Mouse (Mus musculus) stomach, embryonic 16.5 days (tissue): ENCODE data around the gene Hip1. TPM values are rescaled to one million over a fixed set of nuclear protein-coding genes. Genes with fewer than 3 reads are reported as not detected.

Source experiments
- ATAC-seq: fragments of 200-750 bp; cut with Nextera tagmentation; 2 replicates; pipeline ENCODE4 v1.8.0; 2017; ENCODE audit warnings: moderate number of reproducible peaks, moderate TSS enrichment; ENCODE audit not compliant: insufficient read depth, low FRiP score
- H3K27ac ChIP-seq: fragments of 300-500 bp; sonication (generic); 2 replicates; pipeline ENCODE4 v1.5.1; 2014; ENCODE audit warnings: low read length
- H3K27me3 ChIP-seq: fragments of 300-500 bp; sonication (generic); 2 replicates; pipeline ENCODE4 v1.6.1; 2014; ENCODE audit warnings: low read length, control low read depth, mixed read lengths; ENCODE audit not compliant: control insufficient read depth, insufficient read depth
- H3K36me3 ChIP-seq: fragments of 300-500 bp; sonication (generic); 2 replicates; pipeline ENCODE4 v1.6.1; 2014; ENCODE audit warnings: low read length; ENCODE audit not compliant: control insufficient read depth, insufficient read depth
- H3K4me1 ChIP-seq: fragments of 300-500 bp; sonication (generic); 2 replicates; pipeline ENCODE4 v1.6.1; 2014; ENCODE audit warnings: low read length, control low read depth, mixed read lengths; ENCODE audit not compliant: control insufficient read depth, insufficient read depth
- H3K4me2 ChIP-seq: fragments of 300-500 bp; sonication (generic); 2 replicates; pipeline ENCODE4 v1.6.1; 2014; ENCODE audit warnings: low read depth, low read length, mixed read lengths
- H3K4me3 ChIP-seq: fragments of 300-500 bp; sonication (generic); replicated peaks from 2 replicates; pipeline ENCODE4 v1.5.1; 2014; ENCODE audit warnings: mild to moderate bottlenecking, low read length
- H3K9ac ChIP-seq: fragments of 300-500 bp; sonication (generic); 2 replicates; pipeline ENCODE4 v1.6.1; 2014; ENCODE audit warnings: low read length
- H3K9me3 ChIP-seq: fragments of 300-500 bp; sonication (generic); replicated peaks from 2 replicates; pipeline ENCODE4 v1.6.1; 2016; ENCODE audit warnings: low read length, control low read depth; ENCODE audit not compliant: control insufficient read depth
- WGBS: fragments of 180-500 bp; shearing (Covaris S2); extraction: QIAGEN DNeasy Blood & Tissue Kit; methylation state at CpG from one replicate; pipeline ENCODE4 v1.1.7; 2014; 5-methylcytosine and 5-hydroxymethylcytosine counted together
- polyA plus RNA-seq: library from polyadenylated mRNA; unstranded; fragments of >200 nt; fragmentation: Nextera tagmentation; extraction: Ambion mirVana; gene quantifications from 2 replicates; pipeline ENCODE4 v1.2.1, GENCODE M21; 2015

Gene Hip1
- polyA plus RNA-seq, 1 experiment from 2014 or later, result 26.5 TPM

DNA sequence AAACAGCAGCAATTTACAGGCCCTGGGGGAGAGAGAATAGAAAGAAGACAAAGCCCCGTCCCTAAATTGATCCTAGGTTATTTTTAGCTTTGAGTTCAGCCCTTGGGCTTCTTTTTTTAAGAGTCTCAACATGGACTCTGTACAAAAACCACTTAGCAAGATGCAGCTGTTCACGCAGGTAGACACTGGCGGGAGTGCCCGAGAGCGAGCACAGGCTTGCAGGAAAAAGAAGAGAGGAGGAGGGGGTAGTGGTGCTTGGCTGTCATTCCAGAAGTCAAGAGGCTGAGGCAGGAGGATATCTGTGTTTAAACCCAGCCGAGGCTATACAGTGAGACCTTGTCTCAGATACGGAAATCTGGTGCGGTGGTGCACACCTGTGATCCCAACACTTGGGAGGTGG lies 42.9 kb downstream of the Hip1 start:
- H3K36me3 ChIP-seq, result no peaks in the 10 kb centered on the region
- H3K9me3 ChIP-seq, result no peaks in the 10 kb centered on the region
- no peak for ATAC-seq
- no peak overlapping the region for H3K9ac ChIP-seq
- WGBS, result 74% methylated on average over 8 of the region's 8 CpGs
- H3K27me3 ChIP-seq, result no peaks in the 10 kb centered on the region
- no peak overlapping the region for H3K4me2 ChIP-seq
- peak overlapping the region; percentile 4; the same call in 1 of the 2 replicates for H3K27ac ChIP-seq
- H3K4me1 ChIP-seq, result no peaks in the 10 kb centered on the region
- H3K4me3 ChIP-seq, result no peak overlapping the region

DNA sequence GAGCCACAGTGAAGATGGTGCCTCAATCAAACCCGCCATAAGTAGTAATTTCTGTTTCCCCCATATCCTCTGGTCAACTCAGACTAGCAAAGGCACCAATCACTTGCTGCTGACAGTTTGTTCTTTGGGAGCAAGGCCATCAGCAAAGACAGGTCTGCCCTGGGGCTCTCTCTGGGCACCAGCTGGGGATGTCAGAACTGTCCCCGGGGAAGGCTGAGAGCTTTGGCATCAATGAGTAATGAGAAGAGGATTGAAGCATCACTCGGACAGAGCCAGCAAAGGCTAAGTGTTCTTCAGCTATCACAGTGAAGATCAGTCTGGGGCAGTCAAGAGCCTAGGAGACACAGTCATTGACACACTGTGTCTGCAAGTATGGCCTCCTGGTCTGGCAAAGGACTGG lies 46.0 kb downstream of the Hip1 start:
- Histone ChIP-seq H3K4me1 (no peaks in the 10 kb centered on the region), H3K27me3 (no peaks in the 10 kb centered on the region), H3K4me2 (no peak overlapping the region), H3K36me3 (no peaks in the 10 kb centered on the region), H3K9me3 (no peaks in the 10 kb centered on the region), H3K4me3 (no peak overlapping the region), H3K27ac (no peak overlapping the region), H3K9ac (no peak overlapping the region)
- no peak for ATAC-seq
- 64% methylated on average over 3 of the region's 3 CpGs for WGBS

DNA sequence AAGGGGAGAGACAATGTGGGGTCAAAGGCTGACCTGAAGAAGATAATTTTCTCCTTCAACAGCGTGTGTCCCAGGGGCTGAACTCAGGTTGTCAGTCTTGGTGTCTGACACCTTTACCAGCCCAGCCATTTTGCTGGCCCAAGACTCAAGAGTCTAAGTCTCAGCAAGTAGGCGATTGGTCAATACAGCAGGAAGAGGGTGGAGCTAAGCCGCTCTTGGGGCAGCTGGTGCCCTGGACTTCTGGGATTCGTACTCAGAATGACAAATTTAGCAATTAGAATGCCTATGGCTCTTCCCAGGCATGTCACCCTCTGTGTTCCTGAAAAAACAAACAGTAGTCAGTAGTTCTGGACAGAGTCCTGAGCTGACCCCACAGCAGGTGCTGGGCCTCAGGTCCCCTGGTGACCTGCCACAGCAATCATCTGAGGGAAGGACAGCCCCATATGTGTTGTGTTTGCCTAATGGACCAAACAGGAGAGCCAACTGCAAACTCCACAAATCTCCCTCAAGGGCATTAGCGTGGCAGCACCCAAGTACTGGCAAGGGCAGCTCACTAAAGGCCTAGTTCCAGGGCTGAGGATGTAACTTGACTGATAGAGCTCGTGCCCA lies 47.5 kb downstream of the Hip1 start:
- Histone ChIP-seq H3K9ac (no peak overlapping the region), H3K4me2 (no peak overlapping the region), H3K36me3 (no peaks in the 10 kb centered on the region), H3K4me3 (no peak overlapping the region), H3K9me3 (no peaks in the 10 kb centered on the region), H3K27me3 (no peaks in the 10 kb centered on the region), H3K27ac (no peak overlapping the region), H3K4me1 (no peaks in the 10 kb centered on the region)
- WGBS, result 69% methylated on average over 6 of the region's 6 CpGs
- no peak for ATAC-seq

DNA sequence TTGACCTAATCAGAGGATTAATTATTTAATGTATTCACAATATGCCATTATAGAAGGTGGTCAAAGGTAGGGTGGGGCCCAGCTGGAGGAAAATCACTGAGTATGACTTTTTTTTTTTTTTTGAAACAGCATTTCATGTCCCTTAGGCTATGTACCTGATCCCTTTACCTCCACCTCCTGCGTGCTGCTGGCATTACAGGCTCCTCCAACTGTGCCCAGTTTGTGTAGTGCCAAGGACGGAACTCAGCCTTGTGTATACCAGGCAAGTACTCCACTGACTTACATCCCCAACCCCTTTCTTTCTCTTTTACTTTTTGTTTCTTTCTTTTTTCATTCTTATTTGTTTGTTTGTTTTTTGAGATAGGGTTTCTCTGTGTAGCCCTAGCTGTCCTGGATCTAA lies 48.4 kb downstream of the Hip1 start:
- Histone ChIP-seq H3K27me3 (no peaks in the 10 kb centered on the region), H3K4me1 (no peaks in the 10 kb centered on the region), H3K4me2 (no peak overlapping the region), H3K4me3 (no peak overlapping the region), H3K9ac (no peak overlapping the region), H3K27ac (no peak overlapping the region), H3K9me3 (no peaks in the 10 kb centered on the region), H3K36me3 (no peaks in the 10 kb centered on the region)
- 92% methylated on average over 2 of the region's 2 CpGs for WGBS
- no peak for ATAC-seq

DNA sequence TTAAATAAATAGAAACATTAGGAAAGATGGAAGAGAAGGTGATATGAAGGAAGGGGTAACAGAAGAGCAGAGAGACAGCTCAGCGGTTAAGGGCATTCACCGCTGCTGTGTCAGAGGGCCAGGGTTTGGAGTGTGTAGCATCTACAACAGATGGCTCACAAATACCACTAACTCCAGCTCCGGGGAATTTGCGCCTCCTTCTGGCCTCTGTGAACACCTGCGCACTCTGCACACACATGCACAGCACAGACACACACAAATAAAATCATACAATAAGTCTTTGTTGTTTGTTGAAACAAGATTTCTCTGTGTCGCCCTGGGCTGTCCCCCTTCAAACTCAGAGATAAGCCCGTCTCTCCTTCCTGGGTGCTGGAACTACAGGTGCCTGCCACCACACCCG lies 49.4 kb downstream of the Hip1 start:
- no peak overlapping the region for H3K9ac ChIP-seq
- H3K27me3 ChIP-seq, result no peaks in the 10 kb centered on the region
- H3K4me2 ChIP-seq, result no peak overlapping the region
- H3K4me1 ChIP-seq, result no peaks in the 10 kb centered on the region
- H3K9me3 ChIP-seq, result no peaks in the 10 kb centered on the region
- H3K4me3 ChIP-seq, result no peak overlapping the region
- no peak overlapping the region for H3K27ac ChIP-seq
- no peak for ATAC-seq
- no peaks in the 10 kb centered on the region for H3K36me3 ChIP-seq
- 93% methylated on average over 8 of the region's 8 CpGs for WGBS

DNA sequence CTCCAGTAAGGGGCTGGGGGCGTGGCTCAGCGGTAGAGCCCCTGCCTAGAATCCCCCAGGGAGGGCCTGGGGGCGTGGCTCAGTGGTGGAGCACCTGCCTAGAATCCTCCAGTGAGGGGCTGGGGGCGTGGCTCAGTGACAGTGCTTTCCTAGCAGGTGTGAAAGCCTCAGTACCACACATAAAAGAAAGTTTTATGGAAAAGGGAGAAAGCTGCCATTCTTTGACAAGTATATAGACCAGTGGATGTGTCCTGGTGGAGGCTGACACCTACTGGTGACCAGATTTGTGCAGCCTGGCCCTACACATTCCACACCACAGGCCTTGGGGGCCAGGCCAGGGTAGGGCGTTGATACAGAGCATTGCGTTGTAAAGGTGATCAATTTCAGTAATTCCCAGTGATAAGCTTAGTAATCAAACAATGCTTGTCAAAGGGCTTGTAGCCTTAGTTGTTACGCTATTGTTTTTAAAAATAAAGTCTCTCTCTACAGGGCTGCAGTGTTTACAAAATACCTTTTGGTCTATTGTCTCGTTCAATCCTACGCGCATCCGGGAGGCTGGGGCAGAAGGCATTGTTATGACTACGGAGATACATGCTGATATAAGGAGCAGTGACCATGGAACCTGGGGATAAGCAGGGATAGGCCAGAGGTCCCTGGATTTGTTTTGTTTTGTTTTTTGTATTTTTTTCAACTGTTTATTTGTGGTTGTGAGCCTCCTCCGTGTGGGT lies 50.6 kb downstream of the Hip1 start:
- no peaks in the 10 kb centered on the region for H3K9me3 ChIP-seq
- H3K27ac ChIP-seq, result no peak overlapping the region
- no peaks in the 10 kb centered on the region for H3K27me3 ChIP-seq
- ATAC-seq, result peak; percentile 47; the same call in 1 of the 2 replicates
- no peak overlapping the region for H3K4me3 ChIP-seq
- H3K4me2 ChIP-seq, result no peak overlapping the region
- peaks cover 4% of the 10 kb centered on the region; the same call in 1 of the 2 replicates for H3K4me1 ChIP-seq
- 72% methylated on average over 13 of the region's 13 CpGs for WGBS
- H3K9ac ChIP-seq, result no peak overlapping the region
- no peaks in the 10 kb centered on the region for H3K36me3 ChIP-seq

DNA sequence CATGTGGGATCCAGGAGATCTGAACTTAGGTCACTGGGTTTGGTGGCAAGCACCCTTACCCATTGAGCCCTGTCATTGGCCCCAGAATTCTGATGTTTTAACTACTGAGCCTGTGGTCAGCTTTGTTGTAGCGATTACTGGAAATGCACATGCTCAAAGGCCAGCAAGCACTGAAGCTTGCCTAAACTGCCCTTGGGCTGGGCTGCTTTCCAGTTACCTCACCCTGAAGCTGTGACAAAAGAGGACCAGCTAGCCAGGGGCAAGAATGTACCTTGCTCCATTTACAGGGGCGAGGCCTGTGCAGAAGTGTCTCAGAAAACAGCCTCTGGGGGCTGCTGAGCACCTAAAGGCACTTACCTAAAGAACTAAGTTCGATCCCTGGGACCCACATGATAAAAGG lies 51.8 kb downstream of the Hip1 start:
- no peak overlapping the region for H3K9ac ChIP-seq
- H3K4me2 ChIP-seq, result no peak overlapping the region
- 88% methylated on average over 3 of the region's 3 CpGs for WGBS

DNA sequence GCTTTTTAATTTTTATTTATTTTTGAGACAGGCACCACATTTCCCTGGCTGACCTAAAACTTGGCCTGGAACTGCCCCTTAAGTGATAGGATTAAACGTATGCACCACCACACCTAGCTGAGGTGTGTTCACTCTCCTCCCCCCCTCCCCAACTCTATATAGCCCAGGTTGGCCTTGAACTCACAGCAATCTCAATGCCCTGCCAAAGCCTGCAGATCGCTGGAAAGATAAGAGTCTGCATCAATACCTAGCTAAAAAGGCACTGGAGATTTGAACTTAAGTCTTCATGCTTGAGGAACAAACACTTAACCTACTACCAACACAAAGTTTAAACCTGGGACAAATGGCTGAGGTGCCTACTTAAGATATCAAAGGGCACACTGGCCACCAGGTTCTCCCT lies 52.8 kb downstream of the Hip1 start:
- Histone ChIP-seq H3K27me3 (no peaks in the 10 kb centered on the region), H3K9ac (no peak overlapping the region), H3K27ac (no peak overlapping the region), H3K4me2 (no peak overlapping the region), H3K9me3 (no peaks in the 10 kb centered on the region), H3K4me3 (no peak overlapping the region), H3K36me3 (no peaks in the 10 kb centered on the region), H3K4me1 (peaks cover 16% of the 10 kb centered on the region)
- ATAC-seq, result no peak
- 84% methylated on average over 2 of the region's 2 CpGs for WGBS

More for the DNA sequence above, 51.8 kb downstream of the Hip1 start:
- Histone ChIP-seq H3K4me1 (peaks cover 8% of the 10 kb centered on the region), H3K27me3 (no peaks in the 10 kb centered on the region), H3K36me3 (no peaks in the 10 kb centered on the region), H3K9me3 (no peaks in the 10 kb centered on the region), H3K4me3 (no peak overlapping the region), H3K27ac (no peak overlapping the region)
- no peak for ATAC-seq

DNA sequence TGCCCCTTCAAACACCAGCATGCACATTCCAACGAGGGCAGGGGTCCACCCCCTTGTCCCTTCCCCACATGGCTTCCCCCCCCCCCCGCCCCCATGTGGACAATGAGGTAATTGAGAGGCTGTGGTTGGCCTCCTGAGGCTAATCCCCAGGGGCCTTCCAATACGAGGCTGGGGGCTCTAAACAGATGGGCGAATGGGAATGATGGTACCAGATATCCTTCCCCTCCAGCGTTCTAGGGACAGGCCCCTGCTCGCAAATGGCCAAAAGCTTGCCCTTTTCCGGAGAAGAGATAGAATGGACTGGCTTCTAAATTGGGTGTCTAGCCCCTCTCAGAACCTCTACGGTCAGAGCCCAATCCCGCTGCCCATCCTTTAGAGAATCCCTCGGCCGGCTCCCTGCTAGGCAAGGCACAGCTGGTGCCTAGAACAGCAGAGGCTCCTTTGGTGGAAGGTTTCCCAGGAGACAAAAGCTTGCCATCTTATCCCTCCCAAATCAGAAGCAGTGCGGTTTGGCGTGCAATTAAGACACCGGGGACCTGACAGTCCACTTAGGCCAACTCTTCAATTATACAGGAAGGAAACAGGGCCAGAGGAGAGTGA lies 55.1 kb downstream of the Hip1 start:
- H3K4me3 ChIP-seq, result peak overlapping the region; percentile 74
- 10% methylated on average over 14 of the region's 14 CpGs for WGBS
- no peaks in the 10 kb centered on the region for H3K27me3 ChIP-seq
- H3K9ac ChIP-seq, result peak overlapping the region; percentile 78
- H3K27ac ChIP-seq, result peak overlapping the region; percentile 85
- no peaks in the 10 kb centered on the region for H3K36me3 ChIP-seq
- peaks cover 20% of the 10 kb centered on the region for H3K4me1 ChIP-seq
- H3K4me2 ChIP-seq, result peak overlapping the region; percentile 75
- ATAC-seq, result peak; percentile 31; the same call in 1 of the 2 replicates
- no peaks in the 10 kb centered on the region for H3K9me3 ChIP-seq
